Mouse (Mus musculus) cerebellum, adult 2 months (tissue): ENCODE data around the gene Slc13a3.

Experiments
- CTCF ChIP-seq: fragments of 200-500 bp; IDR thresholded peaks from 2 replicates; pipeline ENCODE4 v1.5.1; 2011; ENCODE audit warnings: low read depth, mild to moderate bottlenecking, control low read depth, low read length, moderate library complexity, borderline replicate concordance; ENCODE audit not compliant: insufficient read depth
- POLR2A ChIP-seq: fragments of 200-500 bp; IDR thresholded peaks from 2 replicates; pipeline ENCODE4 v1.6.1; 2011; ENCODE audit warnings: low read length, control low read depth, borderline replicate concordance; ENCODE audit not compliant: insufficient read depth

DNA sequence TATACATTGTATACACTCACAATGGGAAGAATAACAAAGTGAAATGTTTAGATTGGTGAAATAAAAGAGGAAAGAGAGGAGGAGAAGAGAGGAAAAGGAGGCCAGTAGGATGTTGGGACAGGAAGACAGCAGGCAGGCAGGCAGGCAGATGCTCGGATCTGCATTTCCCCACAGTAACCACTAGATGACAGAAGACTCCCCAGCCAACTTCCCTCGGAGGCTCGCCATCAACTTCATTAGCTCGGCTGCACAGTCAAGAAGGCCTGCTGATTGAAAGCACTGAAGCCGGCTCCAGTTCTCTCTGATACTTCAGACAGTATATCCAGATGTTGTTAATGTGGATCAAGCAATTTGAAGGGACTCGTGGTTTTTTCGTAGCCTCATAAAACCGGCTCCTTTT, 81.5 kb downstream of the Slc13a3 start:
- no peak for TF ChIP-seq POLR2A
- TF ChIP-seq CTCF = peak; percentile 68
